Comparison of ENCODE assay signal across 12 mouse cellular contexts in the genomic region with DNA sequence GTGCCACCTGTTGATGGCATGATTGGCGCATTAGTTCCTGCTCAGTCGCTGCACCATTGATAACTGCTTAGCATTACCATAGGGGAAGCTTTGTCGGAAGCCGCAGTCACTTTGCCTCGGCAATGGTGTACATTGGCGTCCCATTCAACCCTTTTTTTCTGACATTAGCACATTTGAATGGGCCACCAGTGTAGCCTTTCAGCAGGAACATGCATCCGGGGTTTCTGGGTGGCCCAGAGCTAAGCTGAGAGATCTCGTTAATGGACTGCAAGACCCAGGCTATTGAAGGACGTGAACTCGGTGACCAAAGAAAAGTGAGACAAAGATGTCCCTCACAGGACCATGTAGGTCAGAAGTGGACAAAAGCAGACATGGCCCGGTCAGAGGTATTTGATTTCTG.
DNase-seq lines count a peak whose midpoint lies in the region; ATAC-seq and TF ChIP-seq lines count a peak whose summit lies in the region.
"Had no signal": no experiment of that assay in that cellular context is flagged by ENCODE, and none has a peak within 500 bp of the region (broad histone marks: within the 10 kb centered on the region; RNA-seq: fewer than 3 reads in every experiment).

No protein-coding gene starts in this region.

- intact Hi-C loops in left cerebral cortex, postnatal 36 days (cut with DNase I) = no loop called here

- 59% methylated on average over 11 of the region's 11 CpGs for WGBS in lung, postnatal 0 days
- 13% methylated on average over 11 of the region's 11 CpGs for whole genome bisulfite sequencing in hindbrain, embryonic 14.5 days
- WGBS in neural tube, embryonic 13.5 days = 20% methylated on average over 11 of the region's 11 CpGs

- H3K9me3 ChIP-seq in lung, postnatal 0 days (ENCODE audit: low read length) = no peaks in the 10 kb centered on the region
- H3K9me3 ChIP-seq in hindbrain, embryonic 14.5 days (ENCODE audit: control insufficient read depth, low read length) = no peaks in the 10 kb centered on the region
- no peaks in the 10 kb centered on the region for H3K9me3 ChIP-seq in neural tube, embryonic 13.5 days

- no peak for TF ChIP-seq EP300 in lung, postnatal 0 days (IDR thresholded peaks at IDR 0.05)

- no peaks in the 10 kb centered on the region for H3K4me1 ChIP-seq in lung, postnatal 0 days (ENCODE audit: insufficient read depth, low read depth, low read length)
- no peaks in the 10 kb centered on the region for H3K4me1 ChIP-seq in hindbrain, embryonic 14.5 days (replicated peaks; ENCODE audit: control insufficient read depth, insufficient read depth, low read length)
- H3K4me1 ChIP-seq in neural tube, embryonic 13.5 days (replicated peaks) = no peaks in the 10 kb centered on the region

- no peaks in the 10 kb centered on the region for H3K27me3 ChIP-seq in lung, postnatal 0 days (replicated peaks; ENCODE audit: insufficient read depth, low read length)
- H3K27me3 ChIP-seq in hindbrain, embryonic 14.5 days (ENCODE audit: control insufficient read depth, insufficient read depth, low read length) = peaks cover 64% of the 10 kb centered on the region
- H3K27me3 ChIP-seq in neural tube, embryonic 13.5 days = peaks cover 60% of the 10 kb centered on the region

- H3K27ac ChIP-seq in lung, postnatal 0 days (ENCODE audit: low read length) = no peak overlapping the region
- no peak overlapping the region for H3K27ac ChIP-seq in hindbrain, embryonic 14.5 days
- H3K27ac ChIP-seq in neural tube, embryonic 13.5 days (replicated peaks) = no peak overlapping the region

- ATAC-seq in lung, postnatal 0 days = no peak
- ATAC-seq in hindbrain, embryonic 14.5 days (ENCODE audit: low FRiP score) = no peak
- no peak for ATAC-seq in neural tube, embryonic 13.5 days (ENCODE audit: low read depth)

- no peaks in the 10 kb centered on the region for H3K36me3 ChIP-seq in lung, postnatal 0 days (ENCODE audit: insufficient read depth, low read length)
- no peaks in the 10 kb centered on the region for H3K36me3 ChIP-seq in hindbrain, embryonic 14.5 days (replicated peaks; ENCODE audit: control insufficient read depth, insufficient read depth)
- no peaks in the 10 kb centered on the region for H3K36me3 ChIP-seq in neural tube, embryonic 13.5 days

- no peak for DNase-seq in lung, postnatal 0 days (ENCODE audit: low spot score)
- DNase-seq in lung, adult 18-20 months = no peak
- peak; percentile 55 for DNase-seq in embryo, embryonic 11 days
- no peak for DNase-seq in hindbrain, embryonic 14.5 days (ENCODE audit: low spot score)
- DNase-seq in adrenal gland, adult 8-10 months = no peak
- no peak for DNase-seq in layer of hippocampus, adult 8-10 months (ENCODE audit: low spot score in 2 of 2)
- DNase-seq in left cerebral cortex, postnatal 36 days (ENCODE audit: low spot score in 2 of 2) = no peak
- DNase-seq: cerebellum, adult 8-10 months; heart, postnatal 10 days; kidney, adult 2 months; left cerebral cortex, postnatal 4 days had no signal

- H3K9ac ChIP-seq in lung, postnatal 0 days (replicated peaks; ENCODE audit: low read depth) = no peak overlapping the region
- no peak overlapping the region for H3K9ac ChIP-seq in hindbrain, embryonic 14.5 days
- H3K9ac ChIP-seq in neural tube, embryonic 13.5 days = no peak overlapping the region

- H3K4me2 ChIP-seq in lung, postnatal 0 days (replicated peaks; ENCODE audit: low read depth, low read length) = peak overlapping the region; percentile 19; the same call in 1 of the 2 replicates
- H3K4me2 ChIP-seq in hindbrain, embryonic 14.5 days (replicated peaks) = peak overlapping the region; percentile 4; the same call in 1 of the 2 replicates
- 0 out of 2 replicates have a peak overlapping the region, but pooled peaks have one; percentile 5 for H3K4me2 ChIP-seq in neural tube, embryonic 13.5 days

- no peak overlapping the region for H3K4me3 ChIP-seq in lung, postnatal 0 days (ENCODE audit: low read depth, low read length)
- no peak overlapping the region for H3K4me3 ChIP-seq in hindbrain, embryonic 14.5 days (replicated peaks; ENCODE audit: low read length)
- no peak overlapping the region for H3K4me3 ChIP-seq in neural tube, embryonic 13.5 days

- TF ChIP-seq CTCF in lung, postnatal 0 days (IDR thresholded peaks at IDR 0.05) = no peak
